Mouse (Mus musculus): ENCODE results near the gene Mrs2.
A peak's percentile ranks its signal among the peaks of the same experiment; 100 is the strongest.
"Not testable (repeated sequence)": the region's sequence is repeated elsewhere in the genome, so short reads cannot be mapped to it uniquely, and the experiment has no call there.

Mrs2 gene

GRCm38 (mm10) chr13:24977820-24978342 lies 42.3 kb downstream of the Mrs2 start:
- DNase-seq (ENCODE audit: extremely low spot score) = no peak

- DNase-seq (ENCODE audit: extremely low spot score) = no peak
Measured at GRCm38 (mm10) chr13:24976384-24976783, 43.8 kb downstream of the Mrs2 start.

GRCm38 (mm10) chr13:24971776-24972175 lies 48.4 kb downstream of the Mrs2 start:
- DNase-seq (ENCODE audit: extremely low spot score) = not testable (repeated sequence)

GRCm38 (mm10) chr13:24965846-24966201 lies 54.4 kb downstream of the Mrs2 start:
- DNase-seq (ENCODE audit: extremely low spot score) = no peak

GRCm38 (mm10) chr13:24965130-24965845 lies 54.9 kb downstream of the Mrs2 start:
- DNase-seq (ENCODE audit: extremely low spot score) = no peak

- DNase-seq (ENCODE audit: extremely low spot score) = no peak
Measured at GRCm38 (mm10) chr13:24962119-24962518, 58.1 kb downstream of the Mrs2 start.

- DNase-seq (ENCODE audit: extremely low spot score) = no peak
Measured at GRCm38 (mm10) chr13:24960084-24960483, 60.1 kb downstream of the Mrs2 start.

GRCm38 (mm10) chr13:24958671-24959070 lies 61.5 kb downstream of the Mrs2 start:
- DNase-seq (ENCODE audit: extremely low spot score) = no peak

GRCm38 (mm10) chr13:24955500-24955899 lies 64.7 kb downstream of the Mrs2 start:
- DNase-seq (ENCODE audit: extremely low spot score) = no peak

- DNase-seq (ENCODE audit: extremely low spot score) = no peak
Measured at GRCm38 (mm10) chr13:24955091-24955490, 65.1 kb downstream of the Mrs2 start.

- DNase-seq (ENCODE audit: extremely low spot score) = no peak
Measured at GRCm38 (mm10) chr13:24952659-24953058, 67.5 kb downstream of the Mrs2 start.

GRCm38 (mm10) chr13:24948870-24949269 lies 71.3 kb downstream of the Mrs2 start:
- no peak for DNase-seq (ENCODE audit: extremely low spot score)

GRCm38 (mm10) chr13:24947158-24947557 lies 73.0 kb downstream of the Mrs2 start:
- DNase-seq (ENCODE audit: extremely low spot score) = no peak

- DNase-seq (ENCODE audit: extremely low spot score) = no peak
Measured at GRCm38 (mm10) chr13:24945567-24945966, 74.6 kb downstream of the Mrs2 start.

GRCm38 (mm10) chr13:24943303-24943702 lies 76.9 kb downstream of the Mrs2 start:
- no peak for DNase-seq (ENCODE audit: extremely low spot score)

- DNase-seq (ENCODE audit: extremely low spot score) = no peak
Measured at GRCm38 (mm10) chr13:24942512-24943282, 77.5 kb downstream of the Mrs2 start, which contains the start of gene Gpld1. Gpld1 (plus strand) TSS chr13:24943152.

GRCm38 (mm10) chr13:24939472-24939871 lies 80.7 kb downstream of the Mrs2 start:
- DNase-seq (ENCODE audit: extremely low spot score) = no peak

GRCm38 (mm10) chr13:24938683-24939082 lies 81.5 kb downstream of the Mrs2 start:
- DNase-seq (ENCODE audit: extremely low spot score) = peak; percentile 70

GRCm38 (mm10) chr13:24937839-24938166 lies 82.4 kb downstream of the Mrs2 start:
- no peak for DNase-seq (ENCODE audit: extremely low spot score)
